Mouse (Mus musculus) stomach, adult 2 months (tissue): Measurements from ENCODE around the gene C8g. TPM values are rescaled to one million over a fixed set of nuclear protein-coding genes. Genes with fewer than 3 reads are reported as not detected.

Source experiments
- polyA plus RNA-seq: library from polyadenylated mRNA; depleted of rRNA; stranded (reverse); fragments of >200 nt; gene quantifications from 2 replicates; pipeline ENCODE4 v1.2.3, GENCODE M21; 2012; rRNA removed

The C8g gene
- 0.94 and 1.9 TPM in 2 replicates for polyA plus RNA-seq

GRCm38 (mm10) chr2:25501593-25502486 lies at the start of gene C8g:
TSS of gene C8g (minus strand) at chr2:25501719.

DNA sequence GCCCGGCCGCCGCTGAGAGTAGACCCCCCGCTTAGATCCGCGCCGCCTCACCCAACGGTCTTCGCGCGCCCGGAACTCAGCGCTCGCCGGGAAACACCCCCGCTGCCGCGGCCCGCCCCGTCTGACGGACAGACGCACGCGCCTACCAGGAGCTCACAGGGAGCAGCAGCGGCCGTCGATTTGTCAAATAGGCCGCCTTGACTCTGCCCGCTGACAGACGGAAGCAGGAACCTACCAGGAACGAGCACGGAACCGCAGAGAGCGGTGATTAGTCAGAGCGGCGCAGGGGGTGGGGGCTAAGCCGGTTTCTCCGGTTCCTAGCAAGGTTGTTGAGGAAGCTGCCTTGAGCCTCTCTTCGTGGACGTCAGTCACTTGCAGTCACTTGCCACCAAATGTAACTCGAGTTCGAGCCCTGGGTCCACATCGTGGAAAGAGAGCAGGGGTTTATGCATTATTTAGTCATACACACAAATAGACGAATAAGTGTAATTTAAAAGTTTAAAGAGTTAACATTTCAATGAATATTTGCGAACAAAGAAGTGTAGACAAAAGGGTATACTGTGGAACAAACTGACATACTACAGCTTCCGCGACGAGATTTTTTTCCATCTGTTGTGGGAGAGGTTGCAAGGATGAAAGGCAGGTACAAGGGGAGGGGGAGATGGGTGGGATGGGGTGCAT lies 45.4 kb upstream of the C8g start, which contains the start of gene Traf2:
Gene Traf2, minus strand, starts transcription at position 130 of the 681 bp plus-strand sequence.

DNA sequence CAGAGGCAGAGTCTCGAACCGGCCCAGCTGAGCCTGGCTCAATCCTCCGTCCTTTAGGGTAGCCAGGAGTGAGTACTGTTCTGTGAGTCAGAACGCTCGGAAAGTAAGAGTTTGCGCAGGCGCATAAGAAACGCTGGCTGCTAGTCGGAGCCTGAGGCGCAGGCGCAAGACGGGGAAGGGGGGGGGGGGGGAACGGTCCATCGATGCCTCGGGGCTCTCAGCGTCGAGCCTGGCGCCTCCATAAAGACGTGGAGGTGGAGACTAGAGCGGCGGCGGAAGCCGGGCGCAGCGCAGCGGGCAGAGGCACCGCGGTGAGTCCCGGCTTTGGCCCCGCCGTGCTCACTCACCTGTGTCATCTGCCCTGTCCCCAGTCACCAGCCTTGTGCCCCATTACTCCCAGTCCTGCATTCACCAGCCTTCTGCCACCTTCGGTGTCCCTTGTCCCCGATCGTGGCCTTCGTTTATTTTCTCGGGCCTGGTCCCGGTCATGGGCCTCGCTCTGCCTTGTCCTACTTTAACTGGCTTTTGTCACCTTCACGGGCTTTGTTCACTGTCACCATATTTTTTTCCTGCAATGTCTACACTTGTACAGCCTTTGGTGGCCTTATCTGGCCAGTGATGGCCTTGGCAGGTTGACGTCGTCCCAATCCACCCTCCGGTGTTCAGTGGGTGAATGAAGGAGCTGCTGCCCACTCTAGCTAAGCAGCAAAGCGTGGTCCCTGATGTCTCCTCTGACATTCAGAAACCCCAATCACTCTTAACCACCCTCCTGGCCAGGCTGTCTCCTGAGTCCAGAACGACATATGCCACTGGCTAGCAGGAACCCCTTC lies 728 bp downstream of the C8g start, which contains the start of gene Fbxw5:
Gene Fbxw5, plus strand, starts transcription at position 175 of the 830 bp plus-strand sequence.

GRCm38 (mm10) chr2:25493476-25493961 lies 8.0 kb downstream of the C8g start, which contains the start of gene Lcn12:
TSS of gene Lcn12 (minus strand) at chr2:25493911.

DNA sequence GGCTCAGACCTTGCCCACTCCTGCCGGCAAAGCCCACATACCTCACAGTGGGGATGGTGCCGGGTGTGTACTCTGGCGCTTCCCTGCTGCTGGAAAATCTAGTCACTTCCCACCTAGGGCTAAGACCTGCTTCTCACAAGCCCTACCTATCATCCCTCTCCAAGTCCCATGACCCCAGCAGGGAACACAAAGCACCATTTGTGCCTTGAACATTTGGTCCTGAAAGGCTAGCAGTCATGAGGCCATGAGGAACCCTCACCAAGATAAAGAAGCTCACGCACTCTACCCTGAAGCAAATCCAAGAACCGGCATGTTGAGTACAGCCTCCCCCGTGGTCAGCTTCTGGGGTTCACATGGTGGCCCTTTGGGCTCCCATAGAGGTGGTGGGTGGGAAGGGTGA lies 31.6 kb downstream of the C8g start, which contains the start of gene Ptgds:
Gene Ptgds, minus strand, starts transcription at position 78 of the 400 bp plus-strand sequence.

DNA sequence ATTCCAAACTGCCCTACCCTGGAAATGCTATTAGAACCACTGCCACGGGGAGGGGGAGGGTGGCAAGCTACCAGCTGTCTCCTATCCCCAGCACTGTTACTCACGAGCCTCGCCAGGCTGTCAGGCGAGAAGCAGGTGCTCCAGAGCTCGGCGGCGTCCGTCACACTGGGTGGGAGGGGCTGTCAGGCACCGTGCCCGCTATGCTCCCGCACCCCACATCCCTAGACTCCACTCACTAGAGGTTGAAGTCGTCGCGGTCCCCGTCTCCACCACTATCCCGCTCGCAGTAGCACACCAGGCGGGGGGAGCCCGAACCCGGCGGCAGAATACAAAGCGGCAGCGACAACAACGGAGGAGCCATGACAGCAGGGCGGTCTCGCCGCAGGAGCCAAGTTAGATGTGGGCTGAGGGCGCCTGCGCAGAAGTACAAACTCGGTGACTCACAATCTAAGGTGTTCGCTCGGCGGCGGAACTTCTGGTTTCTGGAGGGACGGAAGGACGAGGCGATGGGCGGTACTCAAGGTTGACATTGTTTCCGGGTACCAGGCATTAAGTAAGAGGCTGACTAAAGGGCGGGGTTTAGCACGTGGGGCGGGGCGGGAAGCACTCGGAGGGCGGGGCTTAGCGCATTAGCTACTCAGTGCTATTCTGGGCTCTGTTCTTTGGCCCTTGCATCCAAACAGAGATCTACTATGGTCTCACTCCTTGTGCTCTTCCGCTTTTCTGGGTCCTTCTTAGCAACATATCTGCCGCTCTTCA lies 40.8 kb downstream of the C8g start, which contains the start of gene Paxx:
Gene Paxx, minus strand, starts transcription at position 544 of the 759 bp plus-strand sequence.

DNA sequence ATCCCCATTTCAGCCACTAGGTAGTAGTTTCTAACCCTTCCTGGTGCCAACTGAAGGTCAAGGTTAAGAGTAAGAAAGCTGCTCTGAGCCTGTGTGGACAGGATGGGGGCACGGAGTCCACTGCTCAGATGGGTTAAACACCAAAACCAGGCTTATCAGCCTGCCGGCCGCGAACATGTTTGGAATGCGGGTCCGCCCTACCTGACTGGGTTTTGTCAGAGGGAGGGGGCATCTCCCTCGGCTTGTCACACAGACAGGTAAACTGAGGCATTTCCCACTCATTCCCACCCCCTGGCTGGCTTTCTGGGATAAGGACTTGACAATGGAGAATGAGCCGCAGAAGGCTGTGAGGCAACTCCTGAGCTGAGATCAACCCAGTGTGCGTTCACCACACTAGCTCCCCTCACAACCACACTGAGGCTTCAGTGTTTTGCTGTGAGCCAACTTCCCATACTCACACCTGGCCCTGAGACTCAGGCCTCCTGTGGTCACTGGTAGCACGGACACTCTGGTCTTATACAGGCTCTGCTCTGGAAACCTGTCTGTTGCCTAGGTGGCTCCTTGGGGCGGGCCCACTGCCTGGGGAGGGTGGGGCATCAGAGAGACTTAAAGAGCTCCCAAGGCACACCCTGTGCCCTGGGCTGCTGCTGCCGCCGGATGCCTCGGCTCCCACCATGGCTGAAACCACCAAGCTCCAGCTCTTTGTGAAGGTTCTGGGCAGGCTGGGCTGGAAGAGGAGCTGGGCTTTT lies 45.1 kb downstream of the C8g start, which contains the start of gene Clic3:
Gene Clic3, plus strand, starts transcription at position 634 of the 749 bp plus-strand sequence.

Other genes with a start within 250 kb of the C8g start
- 26.1 and 51.6 TPM in 2 replicates for gene Tmem203, start 246.3 kb downstream of the C8g start, polyA plus RNA-seq
- gene Tprn, start 239.1 kb downstream of the C8g start, polyA plus RNA-seq: 76.7 and 110 TPM in 2 replicates
- 32.6 and 42.6 TPM in 2 replicates for gene Ssna1, start 229.3 kb downstream of the C8g start, polyA plus RNA-seq
- 38.5 and 51.1 TPM in 2 replicates for gene Anapc2, start 229.2 kb downstream of the C8g start, polyA plus RNA-seq
- gene Tmem210, start 213.6 kb downstream of the C8g start, polyA plus RNA-seq: not detected in 2 replicates
- gene Lrrc26, start 211.8 kb downstream of the C8g start, polyA plus RNA-seq: 120 and 141 TPM in 2 replicates
- gene Grin1, start 182.5 kb downstream of the C8g start, polyA plus RNA-seq: 1.7 and 2.6 TPM in 2 replicates
- gene Man1b1, start 169.4 kb downstream of the C8g start, polyA plus RNA-seq: 6.1 and 7.3 TPM in 2 replicates
- 15.2 and 20.7 TPM in 2 replicates for gene Dpp7, start 145.4 kb downstream of the C8g start, polyA plus RNA-seq
- gene Uap1l1, start 136.0 kb downstream of the C8g start, polyA plus RNA-seq: 26.9 and 89.2 TPM in 2 replicates
- 16.2 and 18.1 TPM in 2 replicates for gene Sapcd2, start 129.4 kb downstream of the C8g start, polyA plus RNA-seq
- 38.6 and 41.0 TPM in 2 replicates for gene Entpd2, start 105.8 kb downstream of the C8g start, polyA plus RNA-seq
- gene Npdc1, start 102.4 kb downstream of the C8g start, polyA plus RNA-seq: 181 and 297 TPM in 2 replicates
- 0.11 and 0.24 TPM in 2 replicates for gene Fut7, start 78.5 kb downstream of the C8g start, polyA plus RNA-seq
- gene Abca2, start 73.0 kb downstream of the C8g start, polyA plus RNA-seq: 17.6 and 31.4 TPM in 2 replicates
- gene Clic3, start 44.9 kb downstream of the C8g start, polyA plus RNA-seq: 208 and 316 TPM in 2 replicates
- gene Paxx, start 40.6 kb downstream of the C8g start, polyA plus RNA-seq: 60.7 and 89.3 TPM in 2 replicates
- gene Ptgds, start 31.7 kb downstream of the C8g start, polyA plus RNA-seq: 2.0 and 3.4 TPM in 2 replicates
- 0.26 TPM in 1 of 2 replicates, not detected in the other for gene Lcn12, start 7.8 kb downstream of the C8g start, polyA plus RNA-seq
- 31.7 and 32.1 TPM in 2 replicates for gene Fbxw5, start 969 bp downstream of the C8g start, polyA plus RNA-seq
- 5.6 and 6.2 TPM in 2 replicates for gene Traf2, start 45.2 kb upstream of the C8g start, polyA plus RNA-seq
- gene Edf1, start 56.1 kb upstream of the C8g start, polyA plus RNA-seq: 53.7 and 66.4 TPM in 2 replicates
- gene Mamdc4, start 73.1 kb upstream of the C8g start, polyA plus RNA-seq: 0.94 and 1.5 TPM in 2 replicates
- 15.1 and 16.4 TPM in 2 replicates for gene Phpt1, start 73.5 kb upstream of the C8g start, polyA plus RNA-seq
- 3.4 and 4.3 TPM in 2 replicates for gene Ajm1, start 80.0 kb upstream of the C8g start, polyA plus RNA-seq
- gene Rabl6, start 106.8 kb upstream of the C8g start, polyA plus RNA-seq: 34.2 and 35.2 TPM in 2 replicates
- gene Ccdc183, start 116.0 kb upstream of the C8g start, polyA plus RNA-seq: not detected in 2 replicates
- 11.7 and 12.7 TPM in 2 replicates for gene Tmem141, start 120.3 kb upstream of the C8g start, polyA plus RNA-seq
- gene Fcna, start 126.3 kb upstream of the C8g start, polyA plus RNA-seq: 2.1 and 3.0 TPM in 2 replicates
- gene Lcn8, start 151.4 kb upstream of the C8g start, polyA plus RNA-seq: 2.0 TPM in 1 of 2 replicates, not detected in the other
- gene Lcn5, start 156.2 kb upstream of the C8g start, polyA plus RNA-seq: 2.0 TPM in 1 of 2 replicates, not detected in the other
- 0.17 TPM in 1 of 2 replicates, not detected in the other for gene Lcn6, start 175.1 kb upstream of the C8g start, polyA plus RNA-seq
- 0.40 TPM in 1 of 2 replicates, not detected in the other for gene Lcn10, start 181.0 kb upstream of the C8g start, polyA plus RNA-seq
- gene Obp2a, start 198.3 kb upstream of the C8g start, polyA plus RNA-seq: 0.59 and 2.0 TPM in 2 replicates
- 31.9 and 46.7 TPM in 2 replicates for gene Bmyc, start 205.0 kb upstream of the C8g start, polyA plus RNA-seq
- gene Obp2b, start 235.3 kb upstream of the C8g start, polyA plus RNA-seq: not detected in 2 replicates